Mouse (Mus musculus) lung, embryonic 16.5 days (tissue): Measurements from ENCODE around the gene Rps6kc1. TPM values are rescaled to one million over a fixed set of nuclear protein-coding genes. Genes with fewer than 3 reads are reported as not detected.

ENCODE experiments used
- ATAC-seq: fragments of 200-750 bp; cut with Nextera tagmentation; 2 replicates; pipeline ENCODE4 v1.8.0; 2017; ENCODE audit warnings: low read depth, mild to moderate bottlenecking, moderate library complexity
- H3K27ac ChIP-seq: fragments of 300-500 bp; sonication (generic); 2 replicates; pipeline ENCODE4 v1.5.1; 2014; ENCODE audit warnings: mild to moderate bottlenecking, control low read depth, low read length
- H3K27me3 ChIP-seq: fragments of 300-500 bp; sonication (generic); 2 replicates; pipeline ENCODE4 v1.6.1; 2014; ENCODE audit warnings: low read depth, low read length, mixed read lengths; ENCODE audit not compliant: control insufficient read depth, insufficient read depth
- H3K36me3 ChIP-seq: fragments of 300-500 bp; sonication (generic); 2 replicates; pipeline ENCODE4 v1.6.1; 2014; ENCODE audit warnings: low read length; ENCODE audit not compliant: control insufficient read depth, insufficient read depth
- H3K4me1 ChIP-seq: fragments of 300-500 bp; sonication (generic); replicated peaks from 2 replicates; pipeline ENCODE4 v1.6.1; 2014; ENCODE audit warnings: low read length, mixed read lengths; ENCODE audit not compliant: control insufficient read depth, insufficient read depth
- H3K4me2 ChIP-seq: fragments of 300-500 bp; sonication (generic); 2 replicates; pipeline ENCODE4 v1.6.1; 2014; ENCODE audit warnings: low read depth, low read length, control low read depth
- H3K4me3 ChIP-seq: fragments of 300-500 bp; sonication (generic); 2 replicates; pipeline ENCODE4 v1.5.1; 2014; ENCODE audit warnings: mild to moderate bottlenecking, low read length, control low read depth
- H3K9ac ChIP-seq: fragments of 300-500 bp; sonication (generic); 2 replicates; pipeline ENCODE4 v1.6.1; 2014; ENCODE audit warnings: low read length, control low read depth
- H3K9me3 ChIP-seq: fragments of 300-500 bp; sonication (generic); 2 replicates; pipeline ENCODE4 v1.6.1; 2016; ENCODE audit warnings: low read length; ENCODE audit not compliant: control insufficient read depth
- WGBS: fragments of 180-500 bp; shearing (Covaris S2); extraction: QIAGEN DNeasy Blood & Tissue Kit; methylation state at CpG from one replicate; pipeline ENCODE4 v1.1.7; 2014; 5-methylcytosine and 5-hydroxymethylcytosine counted together
- polyA plus RNA-seq: library from polyadenylated mRNA; unstranded; fragments of >200 nt; fragmentation: Nextera tagmentation; extraction: Ambion mirVana; gene quantifications from 2 replicates; pipeline ENCODE4 v1.2.1, GENCODE M21; 2015

Rps6kc1 gene
- polyA plus RNA-seq, 1 experiment from 2014 or later = 15.5 TPM

- no peak overlapping the region for H3K9ac ChIP-seq
- no peaks in the 10 kb centered on the region for H3K27me3 ChIP-seq
- no peak for ATAC-seq
- H3K4me1 ChIP-seq = peaks cover 4% of the 10 kb centered on the region; the same call in 1 of the 2 replicates
- no peak overlapping the region for H3K4me2 ChIP-seq
- no peak overlapping the region for H3K4me3 ChIP-seq
- H3K27ac ChIP-seq = no peak overlapping the region
- H3K9me3 ChIP-seq = no peaks in the 10 kb centered on the region
- 94% methylated on average over 7 of the region's 7 CpGs for WGBS
- no peaks in the 10 kb centered on the region for H3K36me3 ChIP-seq
Measured at GRCm38 (mm10) chr1:190729516-190730088, 182.0 kb downstream of the Rps6kc1 start.

DNA sequence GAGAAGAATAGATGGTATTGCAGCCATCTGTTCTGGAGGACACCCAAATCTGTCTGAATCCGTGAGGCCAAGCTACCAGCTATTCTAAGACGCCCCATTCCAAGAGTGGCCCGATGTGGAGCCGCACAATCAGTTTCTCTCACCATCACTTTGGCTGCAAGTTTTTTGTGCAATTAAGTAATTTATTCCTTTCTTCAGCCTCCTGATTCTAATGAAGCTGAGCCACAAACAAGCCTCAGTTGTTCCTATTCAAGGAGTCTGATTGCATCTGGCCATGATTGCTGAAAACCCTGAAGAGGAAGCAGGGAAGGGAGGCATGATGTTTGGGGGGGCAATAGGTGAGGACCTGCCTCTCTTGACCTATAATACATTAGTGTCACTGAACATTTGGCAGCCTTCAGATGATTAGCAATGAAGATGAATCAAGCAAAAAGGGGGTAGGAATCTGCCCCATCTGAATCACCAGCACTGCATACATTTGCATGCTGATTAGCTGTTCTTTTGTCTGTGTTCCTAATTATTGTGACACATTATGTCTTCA, 183.4 kb downstream of the Rps6kc1 start:
- Histone ChIP-seq H3K9ac (no peak overlapping the region), H3K27ac (no peak overlapping the region), H3K36me3 (no peaks in the 10 kb centered on the region), H3K9me3 (no peaks in the 10 kb centered on the region), H3K27me3 (no peaks in the 10 kb centered on the region), H3K4me2 (no peak overlapping the region), H3K4me1 (peaks cover 6% of the 10 kb centered on the region; the same call in 1 of the 2 replicates), H3K4me3 (no peak overlapping the region)
- ATAC-seq = no peak
- WGBS = 56% methylated on average over 4 of the region's 4 CpGs

GRCm38 (mm10) chr1:190727385-190727784, 184.2 kb downstream of the Rps6kc1 start:
- Histone ChIP-seq H3K4me1 (peaks cover 6% of the 10 kb centered on the region; the same call in 1 of the 2 replicates), H3K4me2 (no peak overlapping the region), H3K27ac (no peak overlapping the region), H3K9ac (no peak overlapping the region), H3K27me3 (no peaks in the 10 kb centered on the region), H3K36me3 (no peaks in the 10 kb centered on the region), H3K9me3 (no peaks in the 10 kb centered on the region), H3K4me3 (no peak overlapping the region)
- 42% methylated on average over 2 of the region's 2 CpGs for WGBS
- ATAC-seq = 0 out of 2 replicates have a peak, but pooled peaks have one; percentile 17

DNA sequence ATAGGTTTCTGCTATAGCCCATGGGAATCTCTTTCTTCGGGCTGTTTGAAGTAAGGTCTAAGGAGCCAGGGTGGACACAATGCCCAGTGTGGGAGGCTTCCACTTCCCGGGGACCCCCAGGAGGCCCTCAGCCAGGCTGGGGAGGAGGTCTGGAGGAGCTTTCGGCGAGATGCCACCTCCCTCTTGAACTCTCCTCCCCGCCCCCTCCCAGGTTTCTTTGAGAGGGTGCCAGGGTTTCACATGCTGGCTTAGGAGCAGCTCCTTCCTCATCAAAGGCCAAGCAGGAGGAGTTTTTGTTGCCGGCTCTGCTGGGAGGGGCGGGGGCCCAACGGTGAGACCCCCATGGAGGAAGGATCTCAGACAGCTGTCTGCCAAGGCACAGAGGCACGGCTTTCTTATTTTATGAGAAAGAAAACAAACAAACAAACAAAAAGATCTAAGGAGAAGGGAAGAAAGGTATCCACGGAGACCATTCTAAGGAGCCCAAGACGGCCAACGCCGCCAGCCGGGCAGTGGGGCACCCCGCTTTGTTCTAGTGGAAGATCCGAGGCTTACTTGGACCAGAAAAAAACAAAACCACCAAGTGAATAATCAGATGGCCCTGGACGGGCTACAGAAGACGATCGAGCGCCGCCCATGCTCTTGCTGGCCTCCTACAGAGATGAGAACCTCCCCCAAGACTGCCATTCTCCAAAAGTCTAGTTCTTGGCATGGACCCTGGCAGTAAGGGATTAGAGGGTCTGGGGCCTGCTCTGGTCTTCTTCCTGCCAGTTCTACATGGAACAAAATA, 186.8 kb downstream of the Rps6kc1 start:
- no peaks in the 10 kb centered on the region for H3K36me3 ChIP-seq
- no peak overlapping the region for H3K27ac ChIP-seq
- ATAC-seq = no peak
- no peak overlapping the region for H3K4me2 ChIP-seq
- no peaks in the 10 kb centered on the region for H3K9me3 ChIP-seq
- H3K9ac ChIP-seq = no peak overlapping the region
- no peak overlapping the region for H3K4me3 ChIP-seq
- H3K27me3 ChIP-seq = no peaks in the 10 kb centered on the region
- 51% methylated on average over 21 of the region's 21 CpGs for WGBS
- peaks cover 6% of the 10 kb centered on the region; the same call in 1 of the 2 replicates for H3K4me1 ChIP-seq

GRCm38 (mm10) chr1:190723926-190724430, 187.6 kb downstream of the Rps6kc1 start:
- 71% methylated on average over 7 of the region's 7 CpGs for WGBS
- Histone ChIP-seq H3K36me3 (no peaks in the 10 kb centered on the region), H3K27ac (no peak overlapping the region), H3K4me3 (no peak overlapping the region), H3K27me3 (no peaks in the 10 kb centered on the region), H3K4me1 (peaks cover 6% of the 10 kb centered on the region; the same call in 1 of the 2 replicates), H3K9me3 (no peaks in the 10 kb centered on the region), H3K9ac (no peak overlapping the region), H3K4me2 (no peak overlapping the region)
- ATAC-seq = no peak

DNA sequence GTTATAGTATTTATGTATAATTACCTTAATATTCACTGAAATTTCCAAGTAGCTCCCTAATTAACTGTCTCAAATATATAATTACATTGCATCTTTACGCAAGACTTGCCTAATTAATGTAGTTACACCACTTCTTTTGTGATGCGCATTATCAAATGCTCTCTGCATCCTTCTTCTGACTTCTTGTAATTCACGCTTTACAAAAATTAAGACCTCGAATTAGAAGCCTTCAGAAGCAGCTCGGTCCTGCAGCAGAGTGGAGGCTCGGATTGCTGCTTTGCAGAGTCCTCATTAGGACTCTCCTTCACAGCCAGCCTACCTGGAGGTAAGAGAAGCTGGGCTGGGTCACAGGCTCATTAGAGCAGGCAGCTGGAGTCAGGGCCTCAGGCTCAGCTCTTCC, 197.7 kb downstream of the Rps6kc1 start:
- Histone ChIP-seq H3K4me3 (no peak overlapping the region), H3K9ac (no peak overlapping the region), H3K9me3 (no peaks in the 10 kb centered on the region), H3K27ac (no peak overlapping the region), H3K27me3 (no peaks in the 10 kb centered on the region), H3K4me1 (no peaks in the 10 kb centered on the region), H3K36me3 (no peaks in the 10 kb centered on the region), H3K4me2 (no peak overlapping the region)
- 78% methylated on average over 6 of the region's 6 CpGs for WGBS
- no peak for ATAC-seq

- no peaks in the 10 kb centered on the region for H3K36me3 ChIP-seq
- H3K4me1 ChIP-seq = no peaks in the 10 kb centered on the region
- no peaks in the 10 kb centered on the region for H3K27me3 ChIP-seq
- H3K9ac ChIP-seq = no peak overlapping the region
- no peak overlapping the region for H3K4me3 ChIP-seq
- H3K9me3 ChIP-seq = no peaks in the 10 kb centered on the region
- no peak overlapping the region for H3K27ac ChIP-seq
- ATAC-seq = no peak
- no peak overlapping the region for H3K4me2 ChIP-seq
- 20% methylated on average over 6 of the region's 6 CpGs for WGBS
Measured at GRCm38 (mm10) chr1:190697576-190697975, 214.0 kb downstream of the Rps6kc1 start.

DNA sequence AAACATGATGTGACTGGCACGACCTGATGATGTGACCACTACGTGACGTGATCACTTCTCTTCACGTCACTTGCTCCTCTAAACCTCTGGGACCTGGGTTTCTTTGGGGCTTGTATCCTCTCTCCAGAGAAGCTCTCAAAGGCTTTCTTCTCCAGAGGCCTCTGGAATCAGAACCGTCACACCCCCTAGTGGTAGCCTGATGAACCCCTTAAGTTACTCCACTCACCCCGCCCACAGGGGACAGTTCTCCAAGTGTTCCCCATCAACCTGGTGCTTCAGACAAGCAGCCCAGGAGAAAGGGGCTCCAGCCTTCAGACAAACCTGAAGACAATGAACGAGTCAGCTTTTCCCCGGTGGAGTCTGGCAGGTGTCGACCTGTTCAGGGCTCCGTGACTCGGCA, 216.0 kb downstream of the Rps6kc1 start:
- no peak overlapping the region for H3K4me3 ChIP-seq
- WGBS = 60% methylated on average over 11 of the region's 11 CpGs
- no peak overlapping the region for H3K27ac ChIP-seq
- H3K36me3 ChIP-seq = no peaks in the 10 kb centered on the region
- no peak for ATAC-seq
- no peaks in the 10 kb centered on the region for H3K4me1 ChIP-seq
- H3K9me3 ChIP-seq = no peaks in the 10 kb centered on the region
- H3K9ac ChIP-seq = no peak overlapping the region
- no peak overlapping the region for H3K4me2 ChIP-seq
- no peaks in the 10 kb centered on the region for H3K27me3 ChIP-seq

GRCm38 (mm10) chr1:190690528-190691262, 220.9 kb downstream of the Rps6kc1 start:
- ATAC-seq = no peak
- Histone ChIP-seq H3K4me2 (peak overlapping the region; percentile 4; the same call in 1 of the 2 replicates), H3K27ac (no peak overlapping the region), H3K4me3 (no peak overlapping the region), H3K4me1 (no peaks in the 10 kb centered on the region), H3K27me3 (no peaks in the 10 kb centered on the region), H3K9ac (no peak overlapping the region), H3K9me3 (no peaks in the 10 kb centered on the region), H3K36me3 (no peaks in the 10 kb centered on the region)
- 54% methylated on average over 29 of the region's 29 CpGs for WGBS
